Mouse (Mus musculus) MEL (cell line): ENCODE data around the gene Pld5. TPM values are rescaled to one million over a fixed set of nuclear protein-coding genes. Genes with fewer than 3 reads are reported as not detected.

Experiments
- DNase-seq: peaks from one replicate; pipeline ENCODE4 v3.0.0; 2011; ENCODE audit warnings: low read depth, low spot score
- H3K27ac ChIP-seq: 2 replicates; pipeline ENCODE4 v1.5.1; 2012; ENCODE audit warnings: low read depth, mild to moderate bottlenecking, control low read depth, low read length, moderate library complexity; ENCODE audit not compliant: control insufficient read depth
- H3K27me3 ChIP-seq, 2 experiments: fragments of 150-350 bp in 1 of 2; sonication (generic) in 1 of 2; 2 replicates each; pipeline ENCODE4 v1.6.1; 2012; ENCODE audit warnings: low read length in 2 of 2, mild to moderate bottlenecking in 2 of 2, improper control_type of control experiment in 1 of 2, moderate library complexity in 1 of 2; ENCODE audit not compliant: insufficient read depth in 2 of 2, control insufficient read depth in 1 of 2
- H3K36me3 ChIP-seq, 2 experiments: 2 replicates each; pipeline ENCODE4 v1.6.1; 2012 to 2014; ENCODE audit warnings: low read length in 2 of 2, improper control_type of control experiment in 1 of 2, inconsistent platforms in 1 of 2, mild to moderate bottlenecking in 1 of 2; ENCODE audit not compliant: insufficient read depth in 2 of 2, control insufficient read depth in 1 of 2
- H3K4me1 ChIP-seq, 2 experiments: fragments of 150-350 bp in 1 of 2; sonication (generic) in 1 of 2; 2 replicates each; pipeline ENCODE4 v1.6.1; 2012; ENCODE audit warnings: low read length in 2 of 2, improper control_type of control experiment in 1 of 2, mild to moderate bottlenecking in 1 of 2; ENCODE audit not compliant: insufficient read depth in 2 of 2, control insufficient read depth in 1 of 2
- H3K4me3 ChIP-seq, 2 experiments: fragments of 150-350 bp in 1 of 2; sonication (generic) in 1 of 2; 2 replicates each; pipeline ENCODE4 v1.5.1; 2012; ENCODE audit warnings: low read depth in 2 of 2, low read length in 2 of 2, mild to moderate bottlenecking in 2 of 2, moderate library complexity in 2 of 2, control low read depth in 1 of 2, improper control_type of control experiment in 1 of 2; ENCODE audit not compliant: control insufficient read depth in 1 of 2, insufficient read depth in 1 of 2
- H3K79me2 ChIP-seq: 2 replicates; pipeline ENCODE4 v1.6.1; 2012; ENCODE audit warnings: mild to moderate bottlenecking, low read length, moderate library complexity; ENCODE audit not compliant: control insufficient read depth, poor library complexity, insufficient read depth
- H3K9ac ChIP-seq: 2 replicates; pipeline ENCODE4 v1.6.1; 2012; ENCODE audit warnings: low read depth, mild to moderate bottlenecking, control low read depth, low read length, moderate library complexity; ENCODE audit not compliant: control insufficient read depth, poor library complexity, severe bottlenecking
- H3K9me3 ChIP-seq: fragments of 150-350 bp; sonication (generic); replicated peaks from 2 replicates; pipeline ENCODE4 v1.6.1; 2012; ENCODE audit warnings: mild to moderate bottlenecking, low read length, improper control_type of control experiment, moderate library complexity; ENCODE audit not compliant: insufficient read depth
- BHLHE40 ChIP-seq: IDR thresholded peaks from 2 replicates; pipeline ENCODE4 v1.6.1; 2012; ENCODE audit warnings: low read depth, mild to moderate bottlenecking, inconsistent platforms, low read length, improper control_type of control experiment, borderline replicate concordance
- EP300 ChIP-seq, 2 experiments: IDR thresholded peaks; 2 replicates each; pipeline ENCODE4 v1.6.1; 2011; ENCODE audit warnings: improper control_type of control experiment in 2 of 2, low read length in 2 of 2, low read depth in 1 of 2, mild to moderate bottlenecking in 1 of 2
- ETS1 ChIP-seq: IDR thresholded peaks from 2 replicates; pipeline ENCODE4 v1.6.1; 2012; ENCODE audit warnings: low read depth, mild to moderate bottlenecking, inconsistent platforms, low read length, improper control_type of control experiment, moderate library complexity
- HCFC1 ChIP-seq: IDR thresholded peaks from 2 replicates; pipeline ENCODE4 v1.6.1; 2012; ENCODE audit warnings: low read depth, mild to moderate bottlenecking, inconsistent platforms, low read length, improper control_type of control experiment, moderate library complexity
- MAFK ChIP-seq: IDR thresholded peaks from 2 replicates; pipeline ENCODE4 v1.6.1; 2011; ENCODE audit warnings: low read depth, mild to moderate bottlenecking, low read length, improper control_type of control experiment, borderline replicate concordance
- MAX ChIP-seq: IDR thresholded peaks from 2 replicates; pipeline ENCODE4 v1.6.1; 2011; ENCODE audit warnings: low read length, improper control_type of control experiment
- MXI1 ChIP-seq: IDR thresholded peaks from 2 replicates; pipeline ENCODE4 v1.6.1; 2011; ENCODE audit warnings: mild to moderate bottlenecking, low read depth, low read length, improper control_type of control experiment
- NRF1 ChIP-seq: IDR thresholded peaks from 2 replicates; pipeline ENCODE4 v1.6.1; 2014; ENCODE audit warnings: low read depth, mild to moderate bottlenecking, inconsistent platforms, low read length, improper control_type of control experiment, moderate library complexity; ENCODE audit not compliant: poor library complexity, insufficient read depth, severe bottlenecking
- POLR2A ChIP-seq, 2 experiments: IDR thresholded peaks; 2 replicates each; pipeline ENCODE4 v1.6.1; 2011 to 2012; ENCODE audit warnings: low read length in 2 of 2, mild to moderate bottlenecking in 2 of 2, control low read depth in 1 of 2, improper control_type of control experiment in 1 of 2, low read depth in 1 of 2, moderate library complexity in 1 of 2; ENCODE audit not compliant: control insufficient read depth in 1 of 2, insufficient read depth in 1 of 2, poor library complexity in 1 of 2
- POLR2AphosphoS2 ChIP-seq: IDR thresholded peaks from 2 replicates; pipeline ENCODE4 v1.6.1; 2011; ENCODE audit warnings: low read length, improper control_type of control experiment
- RAD21 ChIP-seq: IDR thresholded peaks from 2 replicates; pipeline ENCODE4 v1.6.1; 2011; ENCODE audit warnings: mild to moderate bottlenecking, low read depth, low read length, improper control_type of control experiment
- RCOR1 ChIP-seq: IDR thresholded peaks from 2 replicates; pipeline ENCODE4 v1.6.1; 2012; ENCODE audit warnings: low read depth, mild to moderate bottlenecking, inconsistent platforms, low read length, improper control_type of control experiment
- SMC3 ChIP-seq: IDR thresholded peaks from 2 replicates; pipeline ENCODE4 v1.6.1; 2011; ENCODE audit warnings: low read depth, low read length, improper control_type of control experiment
- TBP ChIP-seq: IDR thresholded peaks from 2 replicates; pipeline ENCODE4 v1.8.0; 2011; ENCODE audit warnings: low read depth, low read length, improper control_type of control experiment
- UBTF ChIP-seq: IDR thresholded peaks from 2 replicates; pipeline ENCODE4 v1.6.1; 2012; ENCODE audit warnings: low read depth, mild to moderate bottlenecking, inconsistent platforms, low read length, improper control_type of control experiment, moderate library complexity, borderline replicate concordance; ENCODE audit not compliant: insufficient read depth
- ZC3H11A ChIP-seq: IDR thresholded peaks from 2 replicates; pipeline ENCODE4 v1.6.1; 2012; ENCODE audit warnings: low read depth, mild to moderate bottlenecking, inconsistent platforms, low read length, improper control_type of control experiment
- ZMIZ1 ChIP-seq: IDR thresholded peaks from 2 replicates; pipeline ENCODE4 v1.6.1; 2012; ENCODE audit warnings: low read depth, mild to moderate bottlenecking, inconsistent platforms, low read length, improper control_type of control experiment, moderate library complexity
- polyA plus RNA-seq, 2 experiments: library from polyadenylated mRNA; stranded (reverse) in 1 of 2; unstranded in 1 of 2; fragments of >175 nt in 1 of 2; fragments of >200 nt in 1 of 2; gene quantifications; 2 replicates each; pipeline versions ENCODE4 v1.2.1 to v1.2.4; 2012; ENCODE audit warnings: low replicate concordance in 2 of 2, low read depth in 1 of 2; ENCODE audit not compliant: insufficient read length in 2 of 2, insufficient read depth in 1 of 2, missing spikeins in 1 of 2
- total RNA-seq: library from RNA; depleted of rRNA; stranded (reverse); fragments of 300-350 nt; gene quantifications from 2 replicates; pipeline ENCODE4 v1.2.3, GENCODE M21; 2012

Pld5 gene
- total and polyA plus RNA-seq, 3 experiments: 0.01 TPM; not detected in 2

DNA sequence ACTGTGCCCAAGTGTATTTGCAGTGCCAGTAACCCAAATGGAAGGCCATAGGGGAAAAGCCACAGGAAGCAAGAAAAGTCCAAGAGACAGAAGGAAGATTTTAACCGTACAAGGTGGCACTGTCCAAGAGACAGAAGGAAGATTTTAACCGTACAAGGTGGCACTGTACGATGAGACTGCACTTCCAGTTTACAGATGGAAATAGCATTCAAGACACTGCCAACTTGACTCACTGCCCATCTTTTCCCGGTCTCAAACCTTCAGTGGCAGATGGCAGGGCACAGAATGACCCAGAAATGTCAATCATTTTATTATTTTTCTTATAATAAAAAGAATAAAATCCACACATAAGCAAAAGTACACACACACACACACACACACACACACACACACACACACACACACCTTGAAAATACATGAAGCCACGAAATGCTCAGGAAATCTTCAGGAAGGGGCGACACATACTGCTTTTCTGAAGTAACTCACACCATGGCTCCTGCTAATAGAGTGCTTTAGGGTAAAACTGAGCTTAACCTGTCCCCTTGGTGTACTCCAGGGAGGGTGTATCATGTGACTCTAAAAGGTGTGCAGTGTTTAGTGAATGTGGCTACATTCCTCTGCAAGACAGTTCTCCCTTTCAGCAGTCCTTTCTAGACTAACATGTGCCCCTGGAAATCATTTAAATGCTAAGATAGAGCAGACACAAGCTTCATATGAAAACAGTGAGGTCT lies 77.9 kb downstream of the Pld5 start:
- H3K36me3 ChIP-seq: no peaks in the 10 kb centered on the region
- H3K4me1 ChIP-seq: no peaks in the 10 kb centered on the region
- no peak overlapping the region for H3K4me3 ChIP-seq
- no peaks in the 10 kb centered on the region for H3K27me3 ChIP-seq
- H3K27ac ChIP-seq: no peak overlapping the region
- no peak for DNase-seq
- H3K79me2 ChIP-seq: no peaks in the 10 kb centered on the region
- H3K9ac ChIP-seq: no peak overlapping the region
- TF ChIP-seq NRF1 (no peak), RAD21 (no peak)
- no peaks in the 10 kb centered on the region for H3K9me3 ChIP-seq

- H3K9ac ChIP-seq: no peak overlapping the region
- H3K9me3 ChIP-seq: no peaks in the 10 kb centered on the region
- H3K79me2 ChIP-seq: no peaks in the 10 kb centered on the region
- no peak overlapping the region for H3K27ac ChIP-seq
- TF ChIP-seq POLR2A (IDR thresholded peaks at IDR 0.05; ENCODE audit: control insufficient read depth in 1 of 2, insufficient read depth in 1 of 2, low read depth in 1 of 2, low read length in 2 of 2, poor library complexity in 1 of 2): no peak
- TF ChIP-seq RCOR1: no peak
- TF ChIP-seq ZMIZ1: no peak
- TF ChIP-seq MAFK: no peak
- TF ChIP-seq SMC3: no peak
- no peak for TF ChIP-seq TBP
- TF ChIP-seq ETS1: no peak
- no peak for TF ChIP-seq MXI1
- TF ChIP-seq POLR2AphosphoS2: no peak
- no peak for TF ChIP-seq UBTF
- TF ChIP-seq NRF1: no peak
- TF ChIP-seq MAX: no peak
- TF ChIP-seq ZC3H11A: no peak
- no peak for TF ChIP-seq BHLHE40
- no peak for TF ChIP-seq HCFC1
- no peak for TF ChIP-seq EP300 (IDR thresholded peaks at IDR 0.05; ENCODE audit: low read depth in 1 of 2, low read length in 2 of 2)
- H3K36me3 ChIP-seq: no peaks in the 10 kb centered on the region
- no peak for DNase-seq
- no peaks in the 10 kb centered on the region for H3K27me3 ChIP-seq
- no peaks in the 10 kb centered on the region for H3K4me1 ChIP-seq
- no peak overlapping the region for H3K4me3 ChIP-seq
Measured at GRCm38 (mm10) chr1:176196341-176196740, 78.8 kb downstream of the Pld5 start.
